Mouse (Mus musculus): ENCODE measurements around the gene Gm26992.

- TF ChIP-seq CTCF (IDR thresholded peaks at IDR 0.05; ENCODE audit: borderline replicate concordance, insufficient read depth, low read depth, low read length) (no peak), POLR2A (IDR thresholded peaks at IDR 0.05; ENCODE audit: borderline replicate concordance, insufficient read depth, low read length) (no peak)
Observed at GRCm38 (mm10) chrX:103509168-103510019, 87.6 kb downstream of the Gm26992 start.

Measured in cerebellum, adult 2 months (tissue).